Mouse (Mus musculus): Measurements from ENCODE around the gene Prr12.

DNA sequence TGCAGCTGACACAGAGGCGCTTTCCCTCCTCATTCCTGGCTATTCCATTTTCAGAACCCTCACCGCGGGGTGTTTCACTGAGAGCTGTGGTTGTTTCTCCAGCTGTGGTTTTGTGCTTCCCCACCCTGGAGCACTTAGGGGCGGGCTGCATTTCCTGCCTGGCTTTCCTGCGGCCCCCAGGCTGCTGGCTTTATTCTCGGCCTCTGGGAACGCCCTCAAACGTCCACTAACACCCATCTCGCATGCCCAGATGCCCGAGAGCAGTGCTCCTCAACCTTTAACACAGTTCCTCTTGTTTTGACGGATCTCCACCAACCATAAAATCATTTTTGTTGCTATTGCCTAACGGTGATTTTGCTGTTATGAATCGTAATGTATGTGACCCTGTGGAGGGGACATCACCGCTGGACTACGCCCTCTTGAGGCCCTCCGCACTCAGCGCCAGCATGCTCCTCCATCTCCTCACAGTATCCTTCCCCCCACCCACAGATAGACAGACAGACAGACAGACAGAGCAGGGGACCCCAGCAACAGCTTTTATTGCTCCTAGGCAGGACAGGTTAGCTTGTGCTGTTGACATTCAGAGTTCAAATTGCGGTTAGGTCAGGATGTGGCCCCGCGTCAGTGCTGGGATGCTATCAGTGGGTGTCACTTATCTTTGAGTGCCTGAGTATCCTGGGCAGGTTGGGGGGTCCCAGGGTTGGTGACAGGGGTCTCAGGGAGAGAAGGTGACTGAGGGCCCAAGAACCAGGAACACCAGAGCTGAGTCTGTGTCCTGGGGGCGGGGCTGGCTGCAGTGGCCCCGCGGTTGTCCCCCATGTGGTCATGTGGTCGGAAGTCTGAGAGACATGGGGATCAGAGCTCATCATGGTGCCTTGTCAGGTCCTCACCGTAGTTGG, 30.0 kb upstream of the Prr12 start:
- 0 out of 2 replicates have a peak, but pooled peaks have one; percentile 17 for TF ChIP-seq CTCF (IDR thresholded peaks at IDR 0.05; ENCODE audit: low read depth)
- no peak for TF ChIP-seq EP300 (optimal IDR thresholded peaks at IDR 0.05)

Data from stomach, postnatal 0 days (tissue).